Mouse (Mus musculus): Measurements from ENCODE around the gene Olfr444. TPM values are rescaled to one million over a fixed set of nuclear protein-coding genes. Genes with fewer than 3 reads are reported as not detected.

Olfr444 gene
- polyA plus RNA-seq (2012), result not detected in 2 replicates

- no peak for TF ChIP-seq GATA1 (IDR thresholded peaks at IDR 0.05; ENCODE audit: low read length)
Measured at GRCm38 (mm10) chr6:42948767-42949166, at the start of gene Olfr444. Olfr444 (plus strand) TSS chr6:42949067.

DNA sequence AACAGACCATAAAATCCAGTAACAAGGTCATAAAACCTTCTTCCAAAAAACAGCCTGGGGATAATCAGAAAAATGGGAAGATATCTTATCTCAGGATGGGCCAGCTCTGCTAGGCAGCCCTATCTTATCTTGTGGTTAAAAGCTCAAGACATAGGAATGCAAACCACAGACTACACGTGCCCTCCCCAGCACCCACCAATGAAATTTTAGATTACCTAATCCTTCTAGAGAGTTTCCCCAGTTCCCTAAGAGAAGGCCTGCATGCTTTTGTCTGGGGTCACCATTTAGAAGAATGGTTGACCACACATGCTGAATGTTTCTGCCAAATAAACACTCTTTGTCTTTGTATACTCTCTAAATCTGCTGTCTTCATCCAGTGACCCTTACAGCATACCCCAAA, 48.5 kb upstream of the Olfr444 start:
- no peak for TF ChIP-seq GATA1 (IDR thresholded peaks at IDR 0.05; ENCODE audit: low read length)

DNA sequence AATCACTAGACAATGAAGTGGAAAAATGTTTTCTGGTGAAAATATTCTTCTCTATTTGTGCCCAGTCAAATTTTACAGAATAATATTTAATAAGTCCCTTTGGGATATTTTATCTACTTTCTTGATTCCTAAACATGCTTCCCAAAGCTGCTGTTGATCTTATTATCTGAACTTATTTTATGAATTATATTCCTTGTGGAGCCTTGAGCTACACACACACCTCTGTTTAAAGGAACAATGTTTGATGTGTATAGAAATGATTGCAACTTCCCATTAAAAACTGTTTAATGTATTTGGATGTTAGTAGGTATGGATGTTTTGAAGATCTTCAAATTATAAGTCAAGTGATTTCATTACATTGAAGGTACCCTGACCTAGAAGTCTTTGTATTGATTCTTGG, 40.3 kb upstream of the Olfr444 start, which contains the start of gene Olfr447:
Gene Olfr447 (plus strand): TSS at position 301 of the 400 bp plus-strand sequence.
- TF ChIP-seq GATA1 (IDR thresholded peaks at IDR 0.05; ENCODE audit: low read length), result no peak

GRCm38 (mm10) chr6:42921077-42921476, 27.8 kb upstream of the Olfr444 start, which contains the start of gene Olfr446:
Olfr446 (plus strand) TSS chr6:42921377.
- no peak for TF ChIP-seq GATA1 (IDR thresholded peaks at IDR 0.05; ENCODE audit: low read length)

- no peak for TF ChIP-seq GATA1 (IDR thresholded peaks at IDR 0.05; ENCODE audit: low read length)
Measured at GRCm38 (mm10) chr6:42980377-42980776, 31.5 kb downstream of the Olfr444 start.

Other genes with a start within 250 kb of the Olfr444 start
- not detected in 2 replicates for gene Tcaf1, start 239.0 kb upstream of the Olfr444 start, polyA plus RNA-seq (2012)
- gene Olfr453, start 209.7 kb upstream of the Olfr444 start, polyA plus RNA-seq (2012), result not detected in 2 replicates
- gene Olfr38, start 192.7 kb upstream of the Olfr444 start, polyA plus RNA-seq (2012), result not detected in 2 replicates
- not detected in 2 replicates for gene Olfr452, start 164.0 kb upstream of the Olfr444 start, polyA plus RNA-seq (2012)
- not detected in 2 replicates for gene Olfr450, start 137.1 kb upstream of the Olfr444 start, polyA plus RNA-seq (2012)
- gene Olfr449, start 114.7 kb upstream of the Olfr444 start, polyA plus RNA-seq (2012), result not detected in 2 replicates
- gene Olfr448, start 58.6 kb upstream of the Olfr444 start, polyA plus RNA-seq (2012), result not detected in 2 replicates
- gene Olfr447, start 40.2 kb upstream of the Olfr444 start, polyA plus RNA-seq (2012), result not detected in 2 replicates
- not detected in 2 replicates for gene Olfr446, start 27.7 kb upstream of the Olfr444 start, polyA plus RNA-seq (2012)
- gene Olfr441, start 157.3 kb downstream of the Olfr444 start, polyA plus RNA-seq (2012), result not detected in 2 replicates
- gene Olfr237-ps1, start 197.5 kb downstream of the Olfr444 start, polyA plus RNA-seq (2012), result not detected in 2 replicates
- gene Olfr437, start 214.2 kb downstream of the Olfr444 start, polyA plus RNA-seq (2012), result not detected in 2 replicates
- not detected in 2 replicates for gene Olfr13, start 223.1 kb downstream of the Olfr444 start, polyA plus RNA-seq (2012)
- not detected in 2 replicates for gene Olfr435, start 248.1 kb downstream of the Olfr444 start, polyA plus RNA-seq (2012)

Data from G1E-ER4 (cell line).